ENCODE assay signal across 8 mouse cellular contexts in genomic region chr13:59771257-59771656, GRCm38 (mm10). TPM values are rescaled to one million over a fixed set of nuclear protein-coding genes. Genes with fewer than 3 reads are reported as not detected.
DNase-seq lines count a peak whose midpoint lies in the region; ATAC-seq and TF ChIP-seq lines count a peak whose summit lies in the region.

No protein-coding gene starts in this region.

- peaks cover 40% of the 10 kb centered on the region for H3K36me3 ChIP-seq in limb, embryonic 14.5 days (ENCODE audit: control insufficient read depth, insufficient read depth, low read length)
- peaks cover 25% of the 10 kb centered on the region for H3K36me3 ChIP-seq in midbrain, postnatal 0 days (ENCODE audit: insufficient read depth, low read length)
- H3K36me3 ChIP-seq in splenic B cell, adult 2 months (ENCODE audit: control insufficient read depth, insufficient read depth, low read length, poor library complexity, severe bottlenecking) = peaks cover 2% of the 10 kb centered on the region; the same call in 1 of the 2 replicates

- H3K4me1 ChIP-seq in limb, embryonic 14.5 days (ENCODE audit: control insufficient read depth, insufficient read depth, low read length) = peaks cover 31% of the 10 kb centered on the region
- peaks cover 3% of the 10 kb centered on the region; the same call in 1 of the 2 replicates for H3K4me1 ChIP-seq in midbrain, postnatal 0 days (ENCODE audit: insufficient read depth, low read length)

- 0 out of 2 replicates have a peak overlapping the region, but pooled peaks have one; percentile 88 for H3K9ac ChIP-seq in limb, embryonic 14.5 days (ENCODE audit: low read depth, low read length, severe bottlenecking)
- H3K9ac ChIP-seq in midbrain, postnatal 0 days (replicated peaks; ENCODE audit: low read length, poor library complexity, severe bottlenecking) = no peak overlapping the region

- H3K4me2 ChIP-seq in limb, embryonic 14.5 days (replicated peaks; ENCODE audit: low read depth, low read length, severe bottlenecking) = 0 out of 2 replicates have a peak overlapping the region, but pooled peaks have one; percentile 86
- H3K4me2 ChIP-seq in midbrain, postnatal 0 days (ENCODE audit: low read depth, low read length, poor library complexity, severe bottlenecking) = no peak overlapping the region

- ATAC-seq in common myeloid progenitor, adult 5-6 weeks (replicated peaks; ENCODE audit: low read depth, poor library complexity, severe bottlenecking) = peak; percentile 45
- no peak for ATAC-seq in limb, embryonic 14.5 days (ENCODE audit: low FRiP score, low read depth)
- no peak for ATAC-seq in midbrain, postnatal 0 days (ENCODE audit: low FRiP score)

- peak overlapping the region; percentile 98 for H3K27ac ChIP-seq in limb, embryonic 14.5 days (replicated peaks; ENCODE audit: low read depth, low read length)
- peak overlapping the region; percentile 97; the same call in 1 of the 2 replicates for H3K27ac ChIP-seq in midbrain, postnatal 0 days (ENCODE audit: low read depth, low read length)

- WGBS in limb, embryonic 14.5 days = 62% methylated on average over 9 of the region's 9 CpGs
- WGBS in midbrain, postnatal 0 days = 49% methylated on average over 9 of the region's 9 CpGs

- H3K27me3 ChIP-seq in limb, embryonic 14.5 days (ENCODE audit: control insufficient read depth, insufficient read depth, low read length) = no peaks in the 10 kb centered on the region
- H3K27me3 ChIP-seq in midbrain, postnatal 0 days (ENCODE audit: insufficient read depth, low read length) = no peaks in the 10 kb centered on the region
- no peaks in the 10 kb centered on the region for H3K27me3 ChIP-seq in splenic B cell, adult 2 months (ENCODE audit: control insufficient read depth, insufficient read depth, low read length, poor library complexity, severe bottlenecking)

- no peak overlapping the region for H3K4me3 ChIP-seq in limb, embryonic 14.5 days (replicated peaks; ENCODE audit: low read length)
- no peak overlapping the region for H3K4me3 ChIP-seq in midbrain, postnatal 0 days (ENCODE audit: low read depth, low read length)

- no peaks in the 10 kb centered on the region for H3K9me3 ChIP-seq in limb, embryonic 14.5 days (ENCODE audit: control insufficient read depth, low read length)
- no peaks in the 10 kb centered on the region for H3K9me3 ChIP-seq in midbrain, postnatal 0 days (ENCODE audit: low read length)

- no peak for TF ChIP-seq CTCF in midbrain, postnatal 0 days (IDR thresholded peaks at IDR 0.05)

- peak; percentile 39 for DNase-seq in embryo, embryonic 10 days (ENCODE audit: low spot score)
- DNase-seq in embryo, embryonic 11 days = no peak
- peak; percentile 98 for DNase-seq in heart, adult 11 months
- peak; percentile 61 for DNase-seq in kidney, adult 11 months
- DNase-seq in limb, embryonic 14.5 days (ENCODE audit: low spot score) = peak; percentile 59
- peak; percentile 58 for DNase-seq in midbrain, postnatal 0 days (ENCODE audit: low spot score)
- peak; percentile 25 for DNase-seq in splenic B cell, adult 2 months (ENCODE audit: low read depth, low spot score)

- no peak for TF ChIP-seq POLR2A in limb, embryonic 14.5 days (IDR thresholded peaks at IDR 0.05; ENCODE audit: borderline replicate concordance, extremely low read depth, insufficient read depth, insufficient read length)

RNA-seq across cellular contexts. Expression of gene Isca1, which starts 1.6 kb away (rescaled TPM):
- total RNA-seq in common myeloid progenitor, adult 5-6 weeks (2017) = 49.7 and 50.9 TPM in 2 replicates
- polyA plus RNA-seq in limb, embryonic 14.5 days (2012; rRNA removed) = 94.7 and 108 TPM in 2 replicates
- polyA plus RNA-seq in limb, embryonic 14.5 days (2014; fragmentation: Nextera tagmentation; extraction: Ambion mirVana) = 126 and 132 TPM in 2 replicates
- 90.5 and 94.0 TPM in 2 replicates for total RNA-seq in midbrain, postnatal 0 days (2014; rRNA removed)
- 156 and 159 TPM in 2 replicates for polyA plus RNA-seq in midbrain, postnatal 0 days (2015; fragmentation: Nextera tagmentation; extraction: Ambion mirVana)

RNA-seq across cellular contexts. Expression of gene Gm49354, which starts 10.8 kb away (rescaled TPM):
- total RNA-seq in common myeloid progenitor, adult 5-6 weeks (2017) = 9.9 and 11.7 TPM in 2 replicates
- not detected in 2 replicates for polyA plus RNA-seq in limb, embryonic 14.5 days (2012; rRNA removed)
- not detected in 2 replicates for polyA plus RNA-seq in limb, embryonic 14.5 days (2014; fragmentation: Nextera tagmentation; extraction: Ambion mirVana)
- total RNA-seq in midbrain, postnatal 0 days (2014; rRNA removed) = not detected in 2 replicates
- not detected in 2 replicates for polyA plus RNA-seq in midbrain, postnatal 0 days (2015; fragmentation: Nextera tagmentation; extraction: Ambion mirVana)

RNA-seq across cellular contexts. Expression of gene 1700014D04Rik, which starts 24.7 kb away (rescaled TPM):
- total RNA-seq in common myeloid progenitor, adult 5-6 weeks (2017) = 0.18 TPM in 1 of 2 replicates, not detected in the other
- polyA plus RNA-seq in limb, embryonic 14.5 days (2012; rRNA removed) = 0.05 TPM in 1 of 2 replicates, not detected in the other
- not detected in 2 replicates for polyA plus RNA-seq in limb, embryonic 14.5 days (2014; fragmentation: Nextera tagmentation; extraction: Ambion mirVana)
- total RNA-seq in midbrain, postnatal 0 days (2014; rRNA removed) = 0.66 and 1.8 TPM in 2 replicates
- 0.35 and 0.36 TPM in 2 replicates for polyA plus RNA-seq in midbrain, postnatal 0 days (2015; fragmentation: Nextera tagmentation; extraction: Ambion mirVana)

RNA-seq across cellular contexts. Expression of gene Spata31d1d, which starts 39.7 kb away (rescaled TPM):
- total RNA-seq in common myeloid progenitor, adult 5-6 weeks (2017) = not detected in 2 replicates
- 0.03 TPM in 2 replicates for polyA plus RNA-seq in limb, embryonic 14.5 days (2012; rRNA removed)
- not detected in 2 replicates for polyA plus RNA-seq in limb, embryonic 14.5 days (2014; fragmentation: Nextera tagmentation; extraction: Ambion mirVana)
- total RNA-seq in midbrain, postnatal 0 days (2014; rRNA removed) = 0.14 TPM in 1 of 2 replicates, not detected in the other
- polyA plus RNA-seq in midbrain, postnatal 0 days (2015; fragmentation: Nextera tagmentation; extraction: Ambion mirVana) = not detected in 2 replicates

RNA-seq across cellular contexts. Expression of gene Tut7, which starts 51.7 kb away (rescaled TPM):
- 216 and 219 TPM in 2 replicates for total RNA-seq in common myeloid progenitor, adult 5-6 weeks (2017)
- polyA plus RNA-seq in limb, embryonic 14.5 days (2012; rRNA removed) = 32.5 and 39.9 TPM in 2 replicates
- polyA plus RNA-seq in limb, embryonic 14.5 days (2014; fragmentation: Nextera tagmentation; extraction: Ambion mirVana) = 45.9 and 51.1 TPM in 2 replicates
- 33.7 and 35.2 TPM in 2 replicates for total RNA-seq in midbrain, postnatal 0 days (2014; rRNA removed)
- 32.6 and 37.3 TPM in 2 replicates for polyA plus RNA-seq in midbrain, postnatal 0 days (2015; fragmentation: Nextera tagmentation; extraction: Ambion mirVana)

Comparison
In these comparisons a context has a peak if more than half of its experiments do, and no peak if none do; other contexts are left out.
1. RNA of gene Gm49354, which starts 10.8 kb away (total RNA-seq): 9.9 to 11.7 TPM in common myeloid progenitor, adult 5-6 weeks; not detected in midbrain, postnatal 0 days; every median in the first group is over 10 times any median in the second.